Mouse (Mus musculus): ENCODE measurements around the gene Crlf2. TPM values are rescaled to one million over a fixed set of nuclear protein-coding genes. Genes with fewer than 3 reads are reported as not detected.

Gene Crlf2
- total RNA-seq, 2 experiments from 2014 or later = 31.5 to 37.7 TPM

DNA sequence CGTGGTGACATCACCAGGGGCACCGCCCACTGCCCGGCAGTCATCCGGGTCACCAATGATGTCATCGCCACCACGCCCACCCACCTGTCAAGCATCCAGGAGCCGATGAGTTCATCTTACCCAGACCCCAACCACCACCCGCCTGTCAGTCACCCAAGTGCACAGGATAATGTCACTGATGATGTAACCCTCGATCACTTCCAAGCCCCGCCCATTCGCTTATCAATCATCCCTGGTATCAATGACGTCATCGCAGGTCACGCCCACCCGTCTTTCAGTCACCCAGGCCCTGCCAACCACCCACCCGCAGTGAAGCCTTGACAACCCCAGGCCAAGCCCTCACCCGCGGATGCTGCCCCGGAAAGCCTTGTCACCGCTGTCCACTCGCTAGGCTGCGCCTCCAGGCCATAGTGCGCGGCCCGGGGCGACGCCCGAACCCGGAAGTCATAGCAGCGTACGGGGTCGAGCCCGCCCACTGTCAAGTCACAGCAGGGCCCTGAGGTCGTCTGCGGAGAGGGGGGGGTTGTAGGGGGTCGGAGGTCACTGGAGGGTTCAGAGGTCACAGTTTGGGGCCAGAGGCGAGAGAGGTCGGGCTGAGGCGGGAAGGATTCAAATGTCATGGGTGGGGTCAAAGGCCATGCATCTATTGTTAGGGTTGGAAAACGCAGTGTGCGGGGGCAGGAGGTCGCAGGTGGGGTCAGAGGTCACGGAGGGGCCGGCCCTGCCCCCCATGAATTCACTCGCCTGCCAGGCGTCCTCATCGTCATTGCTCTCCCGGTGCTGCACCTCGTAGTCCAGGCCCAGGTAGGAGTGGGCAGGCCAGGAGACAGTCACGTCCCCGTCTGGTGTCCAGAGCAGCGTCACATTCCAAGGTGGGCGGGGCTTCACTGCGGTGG is 2.9 kb downstream of the Crlf2 start:
- intact Hi-C loops (cut with DNase I) = loop anchor here (2.0 to 5.0 kb wide), 2 partner anchors 136 to 553 kb away; partner anchors contain the start of genes 5430403G16Rik and Gtpbp6
- TF ChIP-seq CTCF (IDR thresholded peaks at IDR 0.05) = no peak
- H3K4me3 ChIP-seq = peak overlapping the region; percentile 77
- peak in 1 of 2 experiments; percentile 60 for DNase-seq (ENCODE audit: extremely low spot score in 1 of 2, low spot score in 2 of 2)
- peak overlapping the region; percentile 99 for H3K27ac ChIP-seq

- no peak for TF ChIP-seq CTCF (IDR thresholded peaks at IDR 0.05)
- DNase-seq (ENCODE audit: extremely low spot score in 1 of 2, low spot score in 2 of 2) = no peak
- intact Hi-C loops (cut with DNase I) = loop anchor here (5.0 kb wide), 1 partner anchor 137 kb away; the partner anchor contains the start of gene 5430403G16Rik
- Histone ChIP-seq H3K4me3 (no peak overlapping the region), H3K27ac (no peak overlapping the region)
These were observed 3.5 kb downstream of the Crlf2 start for GRCm38 (mm10) chr5:109555236-109555675.

- TF ChIP-seq CTCF (IDR thresholded peaks at IDR 0.05) = no peak
- no peak overlapping the region for H3K4me3 ChIP-seq
- peak in 1 of 2 experiments; percentile 29 for DNase-seq (ENCODE audit: extremely low spot score in 1 of 2, low spot score in 2 of 2)
- H3K27ac ChIP-seq = no peak overlapping the region
- intact Hi-C loops (cut with DNase I) = loop anchor here (5.0 kb wide), 1 partner anchor 138 kb away; the partner anchor contains the start of gene 5430403G16Rik
These were observed 4.4 kb downstream of the Crlf2 start for GRCm38 (mm10) chr5:109554091-109555050.

GRCm38 (mm10) chr5:109553160-109553930 is 5.4 kb downstream of the Crlf2 start:
- TF ChIP-seq CTCF (IDR thresholded peaks at IDR 0.05) = no peak
- DNase-seq (ENCODE audit: extremely low spot score in 1 of 2, low spot score in 2 of 2) = no peak
- no peak overlapping the region for H3K4me3 ChIP-seq
- no peak overlapping the region for H3K27ac ChIP-seq
- intact Hi-C loops (cut with DNase I) = no loop called here

DNA sequence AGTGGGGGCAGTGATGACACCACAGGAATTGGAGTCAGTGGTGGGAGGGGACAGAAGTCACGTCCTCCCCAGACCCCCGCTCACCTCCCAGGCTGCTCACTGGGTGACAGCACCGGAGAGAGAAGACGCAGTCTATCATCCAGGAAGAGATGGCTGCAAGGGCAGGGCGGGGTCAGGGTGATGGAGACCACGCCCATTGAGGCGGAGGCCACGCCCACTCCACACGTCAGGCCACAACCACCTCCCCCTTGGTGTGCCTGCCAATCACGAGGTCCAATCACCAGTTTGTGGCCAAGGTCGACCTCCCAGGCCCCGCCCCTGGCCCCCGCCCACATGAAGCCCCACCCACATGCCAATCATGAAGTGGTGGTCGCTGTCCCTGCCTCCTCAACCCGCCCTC is 6.3 kb downstream of the Crlf2 start:
- no peak overlapping the region for H3K27ac ChIP-seq
- TF ChIP-seq CTCF (IDR thresholded peaks at IDR 0.05) = no peak
- no peak overlapping the region for H3K4me3 ChIP-seq
- intact Hi-C loops (cut with DNase I) = no loop called here
- no peak for DNase-seq (ENCODE audit: extremely low spot score in 1 of 2, low spot score in 2 of 2)

- no peak overlapping the region for H3K4me3 ChIP-seq
- intact Hi-C loops (cut with DNase I) = no loop called here
- TF ChIP-seq CTCF (IDR thresholded peaks at IDR 0.05) = no peak
- no peak for DNase-seq (ENCODE audit: extremely low spot score in 1 of 2, low spot score in 2 of 2)
- no peak overlapping the region for H3K27ac ChIP-seq
These were observed 6.7 kb downstream of the Crlf2 start for GRCm38 (mm10) chr5:109552116-109552515.

GRCm38 (mm10) chr5:109551041-109551765 is 7.6 kb downstream of the Crlf2 start:
- DNase-seq (ENCODE audit: extremely low spot score in 1 of 2, low spot score in 2 of 2) = peak in 1 of 2 experiments; percentile 20
- intact Hi-C loops (cut with DNase I) = no loop called here
- no peak for TF ChIP-seq CTCF (IDR thresholded peaks at IDR 0.05)
- H3K27ac ChIP-seq = no peak overlapping the region
- H3K4me3 ChIP-seq = no peak overlapping the region

DNA sequence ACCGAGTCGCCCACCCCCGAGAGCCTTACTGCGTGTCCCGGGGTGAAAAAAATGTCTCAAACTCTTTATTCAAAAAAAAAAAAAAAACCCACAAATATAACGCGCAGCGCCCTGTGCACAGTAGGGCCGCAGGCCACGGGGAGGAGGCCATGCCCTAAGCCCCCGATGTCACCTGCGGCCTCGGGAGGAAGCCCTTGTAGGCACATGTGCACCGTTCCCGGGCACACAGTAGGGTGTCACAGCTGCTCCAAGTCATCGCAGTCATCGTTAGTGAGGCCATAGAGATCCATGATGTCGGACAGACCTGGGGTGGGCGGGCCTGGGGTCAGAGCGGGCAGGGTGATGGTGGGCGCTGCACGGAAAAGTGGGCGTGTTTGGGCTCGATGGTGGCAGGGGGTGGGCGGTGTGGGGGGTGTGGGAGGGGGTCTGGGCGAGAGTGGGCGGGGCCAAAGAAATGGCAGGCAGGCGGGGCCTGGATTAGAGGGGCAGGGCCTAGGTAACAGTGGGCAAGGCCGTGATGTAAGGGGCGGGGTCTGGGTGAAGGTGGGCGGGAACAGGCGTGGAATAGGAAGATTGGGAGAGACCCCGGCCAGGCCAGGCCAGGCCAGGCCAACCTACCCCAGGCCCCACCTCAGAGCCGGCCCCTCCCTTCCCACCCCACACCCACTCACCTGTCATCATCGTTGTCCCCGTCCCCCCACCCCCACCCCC is 8.4 kb downstream of the Crlf2 start:
- intact Hi-C loops (cut with DNase I) = no loop called here
- no peak overlapping the region for H3K27ac ChIP-seq
- no peak for TF ChIP-seq CTCF (IDR thresholded peaks at IDR 0.05)
- H3K4me3 ChIP-seq = no peak overlapping the region
- DNase-seq (ENCODE audit: extremely low spot score in 1 of 2, low spot score in 2 of 2) = no peak

GRCm38 (mm10) chr5:109548712-109549111 is 10.1 kb downstream of the Crlf2 start:
- intact Hi-C loops (cut with DNase I) = no loop called here
- peak; percentile 60 for TF ChIP-seq CTCF (IDR thresholded peaks at IDR 0.05)
- Histone ChIP-seq H3K27ac (no peak overlapping the region), H3K4me3 (no peak overlapping the region)
- peak in 1 of 2 experiments; percentile 15 for DNase-seq (ENCODE audit: extremely low spot score in 1 of 2, low spot score in 2 of 2)

DNA sequence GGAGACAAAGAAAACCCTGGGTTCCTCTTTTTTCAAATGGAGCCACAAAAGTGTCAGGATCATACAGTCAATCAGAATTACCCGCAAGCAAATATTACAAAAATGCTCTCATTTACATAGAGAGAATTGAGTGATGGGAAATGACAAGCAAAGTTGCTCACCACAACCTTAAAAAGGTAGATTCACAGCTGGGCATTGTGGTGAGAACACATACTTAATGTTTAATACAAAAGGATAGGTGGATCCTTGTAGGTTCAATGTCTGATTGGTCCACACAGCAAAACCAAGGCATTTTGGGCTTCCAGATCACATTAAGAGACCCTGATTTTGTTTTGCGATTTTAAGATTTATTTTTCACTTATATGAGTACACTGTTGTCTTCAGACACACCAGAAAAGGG is 11.7 kb downstream of the Crlf2 start:
- no peak overlapping the region for H3K4me3 ChIP-seq
- H3K27ac ChIP-seq = no peak overlapping the region
- no peak for TF ChIP-seq CTCF (IDR thresholded peaks at IDR 0.05)
- intact Hi-C loops (cut with DNase I) = no loop called here
- no peak for DNase-seq (ENCODE audit: extremely low spot score in 1 of 2, low spot score in 2 of 2)

Data from left cerebral cortex, adult 2 months (tissue).